Mouse (Mus musculus): ENCODE measurements at regions not wholly inside any gene's neighbourhood (a gene's known extent, or its start where the extent isn't known, plus 50 kb on each side); places are given as distances from the start of the nearest gene placed in this dataset.

DNA sequence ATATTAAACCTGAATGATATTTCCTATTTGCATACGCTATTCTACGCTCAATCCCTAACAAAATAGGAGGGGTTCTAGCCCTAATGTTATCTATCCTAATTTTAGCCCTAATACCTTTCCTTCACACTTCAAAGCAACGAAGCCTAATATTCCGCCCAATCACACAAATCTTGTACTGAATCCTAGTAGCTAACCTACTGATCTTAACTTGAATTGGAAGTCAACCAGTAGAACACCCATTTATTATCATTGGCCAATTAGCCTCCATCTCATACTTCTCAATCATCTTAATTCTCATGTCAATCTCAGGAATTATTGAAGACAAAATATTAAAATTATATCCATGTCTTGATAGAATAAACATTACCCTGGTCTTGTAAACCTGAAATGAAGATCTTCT is 829.1 kb upstream of the Tyrp1 start:
- TF ChIP-seq CTCF (IDR thresholded peaks at IDR 0.05; ENCODE audit: low read depth) (no peak), EP300 (IDR thresholded peaks at IDR 0.05; ENCODE audit: low read depth) (no peak)

Data from heart, postnatal 0 days (tissue).